Mouse (Mus musculus) limb, embryonic 14.5 days (tissue): Measurements from ENCODE around the gene Galnt13. TPM values are rescaled to one million over a fixed set of nuclear protein-coding genes. Genes with fewer than 3 reads are reported as not detected.
"Not testable (repeated sequence)": the region's sequence is repeated elsewhere in the genome, so short reads cannot be mapped to it uniquely, and the experiment has no call there.

ENCODE experiments used
- ATAC-seq: fragments of 200-750 bp; cut with Nextera tagmentation; 2 replicates; pipeline ENCODE4 v1.8.0; 2017; ENCODE audit warnings: low read depth, moderate number of reproducible peaks, moderate TSS enrichment; ENCODE audit not compliant: low FRiP score
- DNase-seq: peaks from one replicate; pipeline ENCODE4 v3.0.0-alpha.2; 2015; ENCODE audit warnings: low spot score
- H3K27ac ChIP-seq: fragments of 300-500 bp; sonication (generic); replicated peaks from 2 replicates; pipeline ENCODE4 v1.5.1; 2014; ENCODE audit warnings: low read depth, mild to moderate bottlenecking, low read length, moderate library complexity, mixed read lengths
- H3K27me3 ChIP-seq: fragments of 300-500 bp; sonication (generic); 2 replicates; pipeline ENCODE4 v1.6.1; 2014; ENCODE audit warnings: low read length, mixed read lengths; ENCODE audit not compliant: control insufficient read depth, insufficient read depth
- H3K36me3 ChIP-seq: fragments of 300-500 bp; sonication (generic); 2 replicates; pipeline ENCODE4 v1.6.1; 2014; ENCODE audit warnings: mild to moderate bottlenecking, low read length, moderate library complexity, mixed read lengths; ENCODE audit not compliant: control insufficient read depth, insufficient read depth
- H3K4me1 ChIP-seq: fragments of 300-500 bp; sonication (generic); 2 replicates; pipeline ENCODE4 v1.6.1; 2014; ENCODE audit warnings: antibody characterized with exemption, low read length, mixed read lengths; ENCODE audit not compliant: control insufficient read depth, insufficient read depth
- H3K4me2 ChIP-seq: fragments of 300-500 bp; sonication (generic); replicated peaks from 2 replicates; pipeline ENCODE4 v1.6.1; 2014; ENCODE audit warnings: low read depth, mild to moderate bottlenecking, low read length, moderate library complexity; ENCODE audit not compliant: severe bottlenecking
- H3K4me3 ChIP-seq: fragments of 300-500 bp; sonication (generic); replicated peaks from 2 replicates; pipeline ENCODE4 v1.5.1; 2014; ENCODE audit warnings: low read length
- H3K9ac ChIP-seq: fragments of 300-500 bp; sonication (generic); 2 replicates; pipeline ENCODE4 v1.6.1; 2014; ENCODE audit warnings: mild to moderate bottlenecking, low read depth, low read length, moderate library complexity; ENCODE audit not compliant: severe bottlenecking
- H3K9me3 ChIP-seq: fragments of 300-500 bp; sonication (generic); 2 replicates; pipeline ENCODE4 v1.6.1; 2016; ENCODE audit warnings: low read length; ENCODE audit not compliant: control insufficient read depth
- POLR2A ChIP-seq: fragments of 200-500 bp; IDR thresholded peaks from 2 replicates; pipeline ENCODE4 v1.8.0; 2012; ENCODE audit warnings: inconsistent platforms, mild to moderate bottlenecking, moderate library complexity, borderline replicate concordance; ENCODE audit not compliant: insufficient read depth, insufficient read length; ENCODE audit errors: extremely low read depth
- WGBS: fragments of 180-500 bp; shearing (Covaris S2); extraction: QIAGEN DNeasy Blood & Tissue Kit; methylation state at CpG from one replicate; pipeline ENCODE4 v1.1.7; 2014; 5-methylcytosine and 5-hydroxymethylcytosine counted together
- polyA plus RNA-seq, 2 experiments: library from polyadenylated mRNA; depleted of rRNA in 1 of 2; stranded (reverse) in 1 of 2; unstranded in 1 of 2; fragments of >200 nt; fragmentation: Nextera tagmentation in 1 of 2; extraction: Ambion mirVana in 1 of 2; gene quantifications; 2 replicates each; pipeline versions ENCODE4 v1.2.1 to v1.2.3; 2012 to 2014

The Galnt13 gene
- polyA plus RNA-seq, 2 experiments, result 0.55 to 1.5 TPM

- no peaks in the 10 kb centered on the region for H3K4me1 ChIP-seq
- H3K9me3 ChIP-seq, result no peaks in the 10 kb centered on the region
- no peak overlapping the region for H3K4me3 ChIP-seq
- no peak overlapping the region for H3K9ac ChIP-seq
- H3K27me3 ChIP-seq, result no peaks in the 10 kb centered on the region
- ATAC-seq (no peak), DNase-seq (no peak)
- H3K27ac ChIP-seq, result no peak overlapping the region
- WGBS, result 87% methylated on average over 3 of the region's 3 CpGs
- TF ChIP-seq POLR2A, result no peak
- no peak overlapping the region for H3K4me2 ChIP-seq
- H3K36me3 ChIP-seq, result no peaks in the 10 kb centered on the region
These were observed 500.3 kb downstream of the Galnt13 start for GRCm38 (mm10) chr2:54936369-54936768.

- no peak for ATAC-seq
- H3K4me2 ChIP-seq, result no peak overlapping the region
- TF ChIP-seq POLR2A, result no peak
These were observed 501.2 kb downstream of the Galnt13 start for GRCm38 (mm10) chr2:54937306-54937705.

GRCm38 (mm10) chr2:54938075-54938474 is 502.0 kb downstream of the Galnt13 start:
- DNase-seq, result no peak
- no peaks in the 10 kb centered on the region for H3K27me3 ChIP-seq
- no peak overlapping the region for H3K27ac ChIP-seq
- no peak for ATAC-seq
- H3K4me3 ChIP-seq, result no peak overlapping the region
- H3K9me3 ChIP-seq, result no peaks in the 10 kb centered on the region
- H3K9ac ChIP-seq, result no peak overlapping the region
- no peaks in the 10 kb centered on the region for H3K4me1 ChIP-seq
- no peak overlapping the region for H3K4me2 ChIP-seq
- no peaks in the 10 kb centered on the region for H3K36me3 ChIP-seq
- no peak for TF ChIP-seq POLR2A

More at GRCm38 (mm10) chr2:54937306-54937705, 501.2 kb downstream of the Galnt13 start:
- Histone ChIP-seq H3K4me3 (no peak overlapping the region), H3K9ac (no peak overlapping the region), H3K27me3 (no peaks in the 10 kb centered on the region), H3K9me3 (no peaks in the 10 kb centered on the region), H3K4me1 (no peaks in the 10 kb centered on the region), H3K36me3 (no peaks in the 10 kb centered on the region), H3K27ac (no peak overlapping the region)
- DNase-seq, result no peak

GRCm38 (mm10) chr2:54943386-54943785 is 507.3 kb downstream of the Galnt13 start:
- Histone ChIP-seq H3K9ac (no peak overlapping the region), H3K4me3 (no peak overlapping the region), H3K36me3 (no peaks in the 10 kb centered on the region), H3K9me3 (no peaks in the 10 kb centered on the region), H3K4me2 (no peak overlapping the region), H3K4me1 (no peaks in the 10 kb centered on the region), H3K27me3 (no peaks in the 10 kb centered on the region), H3K27ac (no peak overlapping the region)
- no peak for ATAC-seq
- 86% methylated on average over 1 of the region's 1 CpGs for WGBS
- no peak for TF ChIP-seq POLR2A
- DNase-seq, result no peak

- WGBS, result 76% methylated on average over 1 of the region's 1 CpGs
These were observed 547.7 kb downstream of the Galnt13 start for GRCm38 (mm10) chr2:54983839-54984238.

GRCm38 (mm10) chr2:55022539-55022938 is 586.4 kb downstream of the Galnt13 start:
- not testable (repeated sequence) for H3K9ac ChIP-seq, H3K4me1 ChIP-seq, H3K36me3 ChIP-seq, H3K27ac ChIP-seq, H3K4me2 ChIP-seq, H3K4me3 ChIP-seq, H3K27me3 ChIP-seq, DNase-seq, H3K9me3 ChIP-seq, ATAC-seq
- WGBS, result no CpG with 5 or more reads among the region's 5 CpGs

More at GRCm38 (mm10) chr2:54983839-54984238, 547.7 kb downstream of the Galnt13 start:
- no peaks in the 10 kb centered on the region for H3K36me3 ChIP-seq
- ATAC-seq (no peak), DNase-seq (no peak)
- no peak overlapping the region for H3K4me3 ChIP-seq
- H3K9me3 ChIP-seq, result no peaks in the 10 kb centered on the region
- no peaks in the 10 kb centered on the region for H3K27me3 ChIP-seq
- H3K27ac ChIP-seq, result no peak overlapping the region
- H3K4me2 ChIP-seq, result no peak overlapping the region
- H3K4me1 ChIP-seq, result no peaks in the 10 kb centered on the region
- H3K9ac ChIP-seq, result no peak overlapping the region
- no peak for TF ChIP-seq POLR2A
